Mouse (Mus musculus) hindbrain, embryonic 10.5 days (tissue): ENCODE data around the gene Defb15. TPM values are rescaled to one million over a fixed set of nuclear protein-coding genes. Genes with fewer than 3 reads are reported as not detected.
A peak's percentile ranks its signal among the peaks of the same experiment; 100 is the strongest.
"Not testable (repeated sequence)": the region's sequence is repeated elsewhere in the genome, so short reads cannot be mapped to it uniquely, and the experiment has no call there.

Experiments used
- DNase-seq: peaks from one replicate; pipeline ENCODE4 v3.0.0-alpha.2; 2017; ENCODE audit warnings: low spot score
- H3K27ac ChIP-seq: fragments of 300-500 bp; sonication (generic); 2 replicates; pipeline ENCODE4 v1.5.1; 2016; ENCODE audit warnings: mild to moderate bottlenecking, moderate library complexity
- H3K27me3 ChIP-seq: fragments of 300-500 bp; sonication (generic); 2 replicates; pipeline ENCODE4 v1.6.1; 2016; ENCODE audit warnings: mild to moderate bottlenecking; ENCODE audit not compliant: poor library complexity, insufficient read depth, severe bottlenecking
- H3K36me3 ChIP-seq: fragments of 300-500 bp; sonication (generic); 2 replicates; pipeline ENCODE4 v1.6.1; 2016; ENCODE audit warnings: mild to moderate bottlenecking, moderate library complexity
- H3K4me1 ChIP-seq: fragments of 300-500 bp; sonication (generic); replicated peaks from 2 replicates; pipeline ENCODE4 v1.6.1; 2016; ENCODE audit warnings: mild to moderate bottlenecking
- H3K4me3 ChIP-seq: fragments of 300-500 bp; sonication (generic); 2 replicates; pipeline ENCODE4 v1.5.1; 2016; ENCODE audit warnings: mild to moderate bottlenecking, moderate library complexity
- H3K9me3 ChIP-seq: fragments of 300-500 bp; sonication (generic); 2 replicates; pipeline ENCODE4 v1.6.1; 2016; ENCODE audit warnings: mild to moderate bottlenecking, moderate library complexity
- WGBS: fragments of 180-500 bp; shearing (Covaris S2); methylation state at CpG from one replicate; pipeline ENCODE4 v1.1.7; 2016; 5-methylcytosine and 5-hydroxymethylcytosine counted together
- polyA plus RNA-seq: library from polyadenylated mRNA; unstranded; fragments of >200 nt; fragmentation: Nextera tagmentation; extraction: Ambion mirVana; gene quantifications from 2 replicates; pipeline ENCODE4 v1.2.1, GENCODE M21; 2016

Defb15 gene
- polyA plus RNA-seq: not detected in 2 replicates

DNA sequence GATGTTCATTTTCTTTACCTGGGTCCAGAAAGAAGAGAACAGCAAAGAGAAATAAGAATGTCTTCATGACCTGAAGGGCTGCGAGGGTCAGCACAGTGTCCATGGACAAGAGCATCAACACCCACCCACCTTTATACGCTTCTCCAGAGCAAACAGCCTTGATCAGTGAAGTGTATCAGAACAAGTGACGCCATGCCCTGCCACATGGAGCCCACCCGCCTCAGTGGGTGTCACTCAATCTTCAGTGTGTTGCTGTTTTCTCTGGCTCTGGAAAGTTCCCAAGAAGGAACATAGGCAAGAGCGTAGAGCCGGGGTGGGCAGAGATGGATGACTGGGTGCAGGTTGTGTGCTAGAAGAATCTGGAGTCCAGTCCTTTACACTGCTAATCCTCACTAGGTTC, at the start of gene Defb15:
TSS of gene Defb15 (minus strand) at position 101 of the 400 bp plus-strand sequence.
- no peaks in the 10 kb centered on the region for H3K27me3 ChIP-seq
- H3K4me3 ChIP-seq: no peak within 1 kb of the TSS
- H3K27ac ChIP-seq: no peak within 1 kb of the TSS
- no peak for DNase-seq
- H3K4me1 ChIP-seq: no peaks in the 10 kb centered on the region
- H3K36me3 ChIP-seq: no peaks in the 10 kb centered on the region
- no peaks in the 10 kb centered on the region for H3K9me3 ChIP-seq
- 89% methylated on average over 6 of the region's 6 CpGs for WGBS

- H3K36me3 ChIP-seq: no peaks in the 10 kb centered on the region
- no peaks in the 10 kb centered on the region for H3K9me3 ChIP-seq
- no peak for DNase-seq
- 63% methylated on average over 8 of the region's 8 CpGs for WGBS
- no peak overlapping the region for H3K27ac ChIP-seq
- H3K27me3 ChIP-seq: no peaks in the 10 kb centered on the region
- H3K4me3 ChIP-seq: no peak overlapping the region
- H3K4me1 ChIP-seq: no peaks in the 10 kb centered on the region
Measured at GRCm38 (mm10) chr8:21981664-21982337, 49.3 kb upstream of the Defb15 start.

- no peak overlapping the region for H3K4me3 ChIP-seq
- no peaks in the 10 kb centered on the region for H3K9me3 ChIP-seq
- no peak for DNase-seq
- WGBS: 62% methylated on average over 4 of the region's 4 CpGs
- no peak overlapping the region for H3K27ac ChIP-seq
- H3K36me3 ChIP-seq: no peaks in the 10 kb centered on the region
- H3K4me1 ChIP-seq: no peaks in the 10 kb centered on the region
- H3K27me3 ChIP-seq: no peaks in the 10 kb centered on the region
Measured at GRCm38 (mm10) chr8:21978193-21978592, 45.7 kb upstream of the Defb15 start.

GRCm38 (mm10) chr8:21969475-21969874, 37.0 kb upstream of the Defb15 start, which contains the start of gene Ccdc70:
Ccdc70 (plus strand) TSS chr8:21969775.
- no peaks in the 10 kb centered on the region for H3K27me3 ChIP-seq
- H3K36me3 ChIP-seq: no peaks in the 10 kb centered on the region
- no peaks in the 10 kb centered on the region for H3K4me1 ChIP-seq
- no peak within 1 kb of the TSS for H3K27ac ChIP-seq
- no peak for DNase-seq
- H3K9me3 ChIP-seq: no peaks in the 10 kb centered on the region
- WGBS: 92% methylated on average over 3 of the region's 3 CpGs
- no peak within 1 kb of the TSS for H3K4me3 ChIP-seq

DNA sequence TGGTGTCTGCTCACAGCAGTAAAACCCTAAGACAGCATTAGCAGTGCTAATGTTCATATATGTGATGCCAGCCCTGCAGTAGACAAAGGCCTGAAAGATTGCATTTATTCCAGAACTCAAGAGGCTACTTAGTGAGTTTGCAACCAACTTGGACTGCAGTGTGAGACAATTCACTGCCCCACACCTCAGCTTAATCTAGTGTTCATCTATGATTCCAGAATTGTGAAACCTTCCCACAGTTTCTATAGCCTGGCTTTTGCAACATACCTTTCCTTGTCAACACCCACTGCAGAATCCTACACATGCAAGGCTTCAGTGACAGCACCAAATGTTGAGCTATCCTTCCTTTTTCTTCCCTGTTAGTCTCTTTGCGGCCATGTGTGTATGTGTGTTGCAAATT, 34.1 kb upstream of the Defb15 start:
- no peaks in the 10 kb centered on the region for H3K27me3 ChIP-seq
- no peaks in the 10 kb centered on the region for H3K4me1 ChIP-seq
- H3K9me3 ChIP-seq: no peaks in the 10 kb centered on the region
- 77% methylated on average over 1 of the region's 1 CpGs for WGBS
- H3K4me3 ChIP-seq: no peak overlapping the region
- H3K27ac ChIP-seq: no peak overlapping the region
- DNase-seq: no peak
- H3K36me3 ChIP-seq: no peaks in the 10 kb centered on the region

GRCm38 (mm10) chr8:21958414-21958813, 25.9 kb upstream of the Defb15 start, which contains the start of gene Fam90a1a:
Fam90a1a (plus strand) TSS chr8:21958714.
- Histone ChIP-seq H3K27me3 (no peaks in the 10 kb centered on the region), H3K4me3 (no peak within 1 kb of the TSS), H3K9me3 (no peaks in the 10 kb centered on the region), H3K36me3 (no peaks in the 10 kb centered on the region), H3K4me1 (no peaks in the 10 kb centered on the region), H3K27ac (no peak within 1 kb of the TSS)
- DNase-seq: no peak
- 95% methylated on average over 2 of the region's 2 CpGs for WGBS

GRCm38 (mm10) chr8:21956336-21956735, 23.8 kb upstream of the Defb15 start:
- no peaks in the 10 kb centered on the region for H3K4me1 ChIP-seq
- H3K4me3 ChIP-seq: no peak overlapping the region
- H3K27me3 ChIP-seq: no peaks in the 10 kb centered on the region
- H3K9me3 ChIP-seq: no peaks in the 10 kb centered on the region
- WGBS: 80% methylated on average over 3 of the region's 3 CpGs
- no peaks in the 10 kb centered on the region for H3K36me3 ChIP-seq
- no peak for DNase-seq
- H3K27ac ChIP-seq: no peak overlapping the region

DNA sequence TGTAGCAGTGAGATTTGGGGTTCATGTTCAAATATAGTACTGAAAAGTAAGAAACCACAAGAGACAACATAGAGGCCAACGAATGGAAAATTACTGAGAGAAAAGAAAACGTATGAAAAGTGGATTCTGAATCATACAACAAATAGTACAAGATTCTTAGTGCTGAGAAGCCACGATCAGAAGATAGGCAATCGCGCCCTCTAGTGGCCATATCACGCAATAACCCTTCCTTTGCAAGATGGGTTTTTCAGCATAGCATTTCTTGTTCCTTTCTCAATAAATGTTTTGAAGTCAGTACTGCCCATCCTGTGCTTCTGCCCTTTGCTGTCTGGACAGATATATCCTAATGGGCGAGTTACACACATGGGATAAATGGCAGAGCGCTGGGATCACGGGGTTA, 22.8 kb upstream of the Defb15 start:
- Histone ChIP-seq H3K4me1 (no peaks in the 10 kb centered on the region), H3K27me3 (no peaks in the 10 kb centered on the region), H3K36me3 (no peaks in the 10 kb centered on the region), H3K27ac (no peak overlapping the region), H3K4me3 (no peak overlapping the region), H3K9me3 (no peaks in the 10 kb centered on the region)
- DNase-seq: peak; percentile 44
- 10% methylated on average over 9 of the region's 9 CpGs for WGBS

DNA sequence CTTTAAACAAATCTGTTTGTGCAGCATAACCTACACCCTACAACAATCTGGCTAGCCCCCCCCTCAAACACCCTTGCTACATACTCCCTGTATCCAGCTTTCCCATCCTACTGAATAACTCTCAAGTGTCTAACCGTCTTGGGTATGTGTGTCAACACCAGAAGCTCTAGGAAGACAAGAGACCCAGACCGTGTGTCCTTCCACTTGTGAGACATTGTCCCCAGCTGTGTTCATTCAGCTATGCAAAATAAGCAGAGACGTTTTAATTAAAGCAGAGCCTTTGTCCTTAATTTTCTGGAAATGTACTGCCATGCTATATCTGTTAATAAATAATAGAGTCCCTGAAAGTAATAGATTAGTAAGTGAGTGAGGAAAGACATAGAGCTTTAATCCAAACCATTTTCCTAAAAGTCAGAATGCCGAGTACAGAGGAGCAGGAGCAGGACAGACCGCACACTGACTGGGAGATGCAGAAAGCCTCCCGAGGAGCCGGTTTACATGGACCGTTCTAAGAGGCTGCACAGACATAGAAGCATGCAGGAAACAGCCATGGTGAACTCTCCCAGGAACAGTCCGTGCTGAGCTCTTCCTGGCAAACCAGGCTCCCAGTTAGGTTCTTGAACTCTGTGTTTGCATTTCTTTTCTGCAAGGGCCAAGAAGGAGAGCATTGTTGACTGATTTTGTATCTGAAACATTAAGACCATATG, 15.0 kb upstream of the Defb15 start:
- WGBS: 75% methylated on average over 9 of the region's 9 CpGs
- Histone ChIP-seq H3K9me3 (no peaks in the 10 kb centered on the region), H3K4me1 (no peaks in the 10 kb centered on the region), H3K4me3 (no peak overlapping the region), H3K27me3 (no peaks in the 10 kb centered on the region), H3K27ac (no peak overlapping the region), H3K36me3 (no peaks in the 10 kb centered on the region)
- no peak for DNase-seq

DNA sequence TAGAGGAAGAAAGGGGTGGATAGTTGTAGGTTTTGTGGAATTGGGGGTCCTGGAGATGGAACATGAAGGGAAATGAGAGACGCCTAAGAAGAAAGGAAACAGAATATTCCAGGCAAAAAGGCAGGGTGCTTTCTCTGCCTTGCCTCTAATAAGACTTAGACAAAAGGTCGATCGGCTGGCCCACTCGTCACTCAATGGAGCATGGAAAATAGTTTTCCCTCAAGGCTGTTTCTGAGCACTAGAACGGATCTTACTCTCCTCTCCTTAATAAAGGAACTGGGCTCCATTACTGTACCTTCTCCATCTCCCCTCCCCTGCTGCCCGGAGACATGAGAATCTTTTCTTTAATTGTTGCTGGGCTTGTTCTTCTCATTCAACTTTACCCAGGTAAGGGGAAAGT, 14.0 kb upstream of the Defb15 start, which contains the start of gene Defb13:
TSS of gene Defb13 (plus strand) at position 301 of the 400 bp plus-strand sequence.
- Histone ChIP-seq H3K27me3 (no peaks in the 10 kb centered on the region), H3K9me3 (no peaks in the 10 kb centered on the region), H3K4me1 (no peaks in the 10 kb centered on the region), H3K4me3 (no peak within 1 kb of the TSS), H3K36me3 (no peaks in the 10 kb centered on the region), H3K27ac (no peak within 1 kb of the TSS)
- WGBS: 89% methylated on average over 6 of the region's 6 CpGs
- DNase-seq: no peak

DNA sequence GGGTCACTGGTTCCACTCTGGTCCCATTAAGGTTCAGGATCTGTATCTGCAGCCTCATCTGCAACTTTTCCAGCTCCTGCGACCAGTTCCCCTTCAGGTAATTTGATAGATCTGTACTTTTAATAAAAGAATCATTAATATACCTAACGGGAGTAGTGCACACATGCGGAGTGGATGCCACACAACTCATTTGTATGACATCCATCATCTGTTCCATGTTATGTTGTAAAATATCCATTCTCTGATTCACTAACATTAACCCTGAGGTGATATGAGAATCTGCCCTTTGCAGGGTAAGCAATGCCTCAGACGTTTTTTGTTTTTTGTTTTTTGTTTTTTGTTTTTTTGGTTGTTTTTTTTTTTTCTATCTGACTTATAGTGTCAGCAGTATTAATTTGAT, 5.5 kb upstream of the Defb15 start, which contains the start of gene Defb35:
TSS of gene Defb35 (plus strand) at position 301 of the 400 bp plus-strand sequence.
- H3K27ac ChIP-seq, H3K27me3 ChIP-seq, DNase-seq, H3K9me3 ChIP-seq, H3K4me3 ChIP-seq, H3K36me3 ChIP-seq, H3K4me1 ChIP-seq: not testable (repeated sequence)
- 89% methylated on average over 4 of the region's 4 CpGs for WGBS

- not testable (repeated sequence) for H3K9me3 ChIP-seq, H3K4me3 ChIP-seq, H3K27ac ChIP-seq, H3K36me3 ChIP-seq, H3K4me1 ChIP-seq, H3K27me3 ChIP-seq, DNase-seq
- 87% methylated on average over 3 of the region's 3 CpGs for WGBS
Measured at GRCm38 (mm10) chr8:21930754-21931153, 1.8 kb downstream of the Defb15 start.

DNA sequence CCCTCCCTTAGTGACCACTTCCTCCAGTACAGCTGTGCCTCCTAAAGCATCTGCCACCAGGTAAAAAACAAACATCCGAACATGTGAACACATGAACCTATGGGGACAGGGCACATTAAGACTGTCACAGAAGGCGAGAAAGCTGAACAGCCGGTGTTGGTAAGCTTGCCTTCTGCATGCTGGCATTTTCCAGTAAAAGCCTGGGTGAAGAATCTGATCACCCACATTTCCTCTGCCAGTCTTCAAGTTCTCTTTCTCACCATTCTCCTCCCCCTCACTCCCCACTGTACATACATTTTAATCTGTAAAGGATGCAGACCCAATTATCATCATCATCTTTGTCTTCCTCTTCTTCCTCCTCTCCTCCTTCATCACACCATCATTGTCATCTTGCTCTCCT, 16.9 kb downstream of the Defb15 start:
- no peaks in the 10 kb centered on the region for H3K27me3 ChIP-seq
- H3K4me3 ChIP-seq: no peak overlapping the region
- H3K27ac ChIP-seq: no peak overlapping the region
- WGBS: 89% methylated on average over 3 of the region's 3 CpGs
- no peaks in the 10 kb centered on the region for H3K9me3 ChIP-seq
- DNase-seq: no peak
- no peaks in the 10 kb centered on the region for H3K4me1 ChIP-seq
- H3K36me3 ChIP-seq: no peaks in the 10 kb centered on the region
